Mouse (Mus musculus): ENCODE data around the gene Timmdc1. TPM values are rescaled to one million over a fixed set of nuclear protein-coding genes. Genes with fewer than 3 reads are reported as not detected.
"Not testable (repeated sequence)": the region's sequence is repeated elsewhere in the genome, so short reads cannot be mapped to it uniquely, and the experiment has no call there.

Timmdc1 gene
- total RNA-seq, 2 experiments from 2014 or later, result 45.9 to 46.2 TPM

GRCm38 (mm10) chr16:38502469-38502868 lies 20.0 kb downstream of the Timmdc1 start:
- no peak for DNase-seq (ENCODE audit: low spot score)

- DNase-seq (ENCODE audit: low spot score), result no peak
Observed at GRCm38 (mm10) chr16:38496604-38497140, 25.8 kb downstream of the Timmdc1 start.

- peak; percentile 18 for DNase-seq (ENCODE audit: low spot score)
Observed at GRCm38 (mm10) chr16:38493890-38494289, 28.6 kb downstream of the Timmdc1 start.

- DNase-seq (ENCODE audit: low spot score), result no peak
Observed at GRCm38 (mm10) chr16:38492551-38492950, 29.9 kb downstream of the Timmdc1 start.

- DNase-seq (ENCODE audit: low spot score), result no peak
Observed at GRCm38 (mm10) chr16:38483582-38484309, 38.7 kb downstream of the Timmdc1 start.

GRCm38 (mm10) chr16:38482780-38483562 lies 39.5 kb downstream of the Timmdc1 start:
- peak; percentile 40 for DNase-seq (ENCODE audit: low spot score)

- no peak for DNase-seq (ENCODE audit: low spot score)
Observed at GRCm38 (mm10) chr16:38481327-38481726, 41.1 kb downstream of the Timmdc1 start.

- DNase-seq (ENCODE audit: low spot score), result no peak
Observed at GRCm38 (mm10) chr16:38478296-38478695, 44.2 kb downstream of the Timmdc1 start.

GRCm38 (mm10) chr16:38477241-38477608 lies 45.2 kb downstream of the Timmdc1 start:
- DNase-seq (ENCODE audit: low spot score), result not testable (repeated sequence)

- DNase-seq (ENCODE audit: low spot score), result peak; percentile 31
Observed at GRCm38 (mm10) chr16:38476312-38477240, 45.9 kb downstream of the Timmdc1 start.

- DNase-seq (ENCODE audit: low spot score), result no peak
Observed at GRCm38 (mm10) chr16:38475681-38476311, 46.7 kb downstream of the Timmdc1 start.

- no peak for DNase-seq (ENCODE audit: low spot score)
Observed at GRCm38 (mm10) chr16:38474677-38475286, 47.7 kb downstream of the Timmdc1 start.

GRCm38 (mm10) chr16:38473661-38474060 lies 48.8 kb downstream of the Timmdc1 start:
- no peak for DNase-seq (ENCODE audit: low spot score)

- no peak for DNase-seq (ENCODE audit: low spot score)
Observed at GRCm38 (mm10) chr16:38472507-38472873, 50.0 kb downstream of the Timmdc1 start.

- no peak for DNase-seq (ENCODE audit: low spot score)
Observed at GRCm38 (mm10) chr16:38471697-38472506, 50.6 kb downstream of the Timmdc1 start.

- no peak for DNase-seq (ENCODE audit: low spot score)
Observed at GRCm38 (mm10) chr16:38469437-38469836, 53.0 kb downstream of the Timmdc1 start.

GRCm38 (mm10) chr16:38468706-38469018 lies 53.8 kb downstream of the Timmdc1 start:
- DNase-seq (ENCODE audit: low spot score), result no peak

GRCm38 (mm10) chr16:38467917-38468705 lies 54.4 kb downstream of the Timmdc1 start:
- DNase-seq (ENCODE audit: low spot score), result no peak
